Mouse (Mus musculus) ES-Bruce4 (cell line): ENCODE measurements around the gene Ugt1a8.

Experiments
- CTCF ChIP-seq: IDR thresholded peaks from one replicate; pipeline ENCODE4 v1.8.1; 2011; ENCODE audit warnings: low read depth, low read length
- EP300 ChIP-seq: IDR thresholded peaks from 2 replicates; pipeline ENCODE4 v1.6.1; 2011; ENCODE audit warnings: low read depth, low read length; ENCODE audit not compliant: insufficient read depth
- POLR2A ChIP-seq: IDR thresholded peaks from one replicate; pipeline ENCODE4 v1.8.1; 2011; ENCODE audit warnings: low read length; ENCODE audit not compliant: insufficient read depth

- no peak for TF ChIP-seq POLR2A
- no peak for TF ChIP-seq CTCF
- no peak for TF ChIP-seq EP300
These were observed 168.6 kb downstream of the Ugt1a8 start for GRCm38 (mm10) chr1:88255989-88256754.
